Mouse (Mus musculus): ENCODE measurements around the gene Olfr399.

Olfr399 gene

DNA sequence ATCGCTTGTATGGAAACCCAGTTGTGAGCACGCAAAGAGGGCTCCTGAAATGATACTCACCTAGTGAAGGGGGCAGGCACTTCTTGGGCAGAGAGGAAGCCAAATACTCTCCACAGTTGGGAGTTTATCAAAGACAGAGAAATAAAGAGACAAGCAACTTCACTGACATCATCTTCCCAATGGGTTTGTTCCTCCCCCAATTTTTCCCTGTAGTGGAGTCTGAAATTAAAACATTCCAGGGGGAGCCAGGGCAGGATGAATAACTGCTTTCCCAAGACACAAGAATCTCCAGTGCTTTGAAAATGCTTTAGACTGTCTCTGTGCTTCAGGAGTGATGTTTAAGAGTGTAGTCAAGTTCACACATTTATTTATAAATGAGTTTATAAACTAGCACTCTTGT, at the start of gene Olfr399, which contains the start of gene Olfr139:
Gene Olfr399, minus strand, starts transcription at position 165 of the 400 bp plus-strand sequence.
Gene Olfr139, minus strand, starts transcription at position 101 of the 400 bp plus-strand sequence.
- DNase-seq (ENCODE audit: low spot score), result no peak

GRCm38 (mm10) chr11:74105066-74105465, 48.7 kb upstream of the Olfr399 start:
- no peak for DNase-seq (ENCODE audit: low spot score)

GRCm38 (mm10) chr11:74101507-74101906, 45.1 kb upstream of the Olfr399 start:
- DNase-seq (ENCODE audit: low spot score), result no peak

- peak; percentile 1 for DNase-seq (ENCODE audit: low spot score)
Measured at GRCm38 (mm10) chr11:74100724-74101123, 44.3 kb upstream of the Olfr399 start.

DNA sequence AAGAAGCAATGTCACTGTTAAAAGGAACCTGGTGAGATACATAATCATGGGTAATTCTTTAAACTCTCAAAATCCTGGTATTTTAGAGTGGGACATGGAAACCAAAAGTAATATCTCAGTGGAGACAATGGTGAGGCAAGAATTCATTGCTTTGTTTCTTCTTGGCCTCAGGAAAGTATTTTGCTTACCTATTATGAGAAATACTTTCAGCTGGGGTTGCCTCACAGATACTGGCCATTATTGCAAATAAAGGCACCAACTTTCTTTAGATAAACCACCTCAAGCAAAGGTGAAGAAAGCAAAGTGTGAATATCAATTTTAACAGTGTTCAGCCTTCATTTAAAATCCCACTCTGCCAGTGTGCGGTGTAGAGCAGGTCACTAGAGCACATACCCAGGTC, 13.2 kb upstream of the Olfr399 start, which contains the start of gene Zfp616:
Gene Zfp616, plus strand, starts transcription at position 301 of the 400 bp plus-strand sequence.
- DNase-seq (ENCODE audit: low spot score), result no peak

DNA sequence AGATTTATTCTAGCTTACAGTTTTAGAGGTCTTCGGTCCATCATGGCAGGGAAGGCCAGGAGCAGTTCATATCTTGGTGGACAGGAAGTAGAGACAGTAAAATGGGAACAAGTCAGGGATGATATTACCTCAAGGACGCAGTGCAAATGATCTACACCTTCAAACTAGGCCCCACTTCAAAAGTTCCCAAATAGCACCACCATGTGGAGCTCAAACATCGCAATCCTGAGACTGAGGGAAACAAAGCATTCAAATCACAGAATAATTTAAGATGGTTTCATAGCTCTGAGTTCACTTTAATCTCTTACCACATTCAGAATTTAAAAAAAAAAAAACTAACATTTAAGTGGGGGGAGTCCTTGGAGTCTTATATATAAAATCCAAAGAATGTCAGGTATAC, 5.1 kb downstream of the Olfr399 start:
- no peak for DNase-seq (ENCODE audit: low spot score)
